Mouse (Mus musculus) midbrain, embryonic 10.5 days (tissue): ENCODE results near the gene Zdhhc11. TPM values are rescaled to one million over a fixed set of nuclear protein-coding genes. Genes with fewer than 3 reads are reported as not detected.
"Not testable (repeated sequence)": the region's sequence is repeated elsewhere in the genome, so short reads cannot be mapped to it uniquely, and the experiment has no call there.

Source experiments
- DNase-seq: peaks from one replicate; pipeline ENCODE4 v3.0.0-alpha.2; 2017; ENCODE audit warnings: low spot score
- H3K27ac ChIP-seq: fragments of 300-500 bp; sonication (generic); replicated peaks from 2 replicates; pipeline ENCODE4 v1.5.1; 2016; ENCODE audit warnings: mild to moderate bottlenecking
- H3K27me3 ChIP-seq: fragments of 300-500 bp; sonication (generic); 2 replicates; pipeline ENCODE4 v1.6.1; 2016; ENCODE audit warnings: low read depth, mild to moderate bottlenecking; ENCODE audit not compliant: poor library complexity, severe bottlenecking
- H3K36me3 ChIP-seq: fragments of 300-500 bp; sonication (generic); 2 replicates; pipeline ENCODE4 v1.6.1; 2016; ENCODE audit warnings: mild to moderate bottlenecking, moderate library complexity
- H3K4me1 ChIP-seq: fragments of 300-500 bp; sonication (generic); 2 replicates; pipeline ENCODE4 v1.6.1; 2016
- H3K4me3 ChIP-seq: fragments of 300-500 bp; sonication (generic); 2 replicates; pipeline ENCODE4 v1.5.1; 2016; ENCODE audit warnings: mild to moderate bottlenecking, moderate library complexity
- H3K9me3 ChIP-seq: fragments of 300-500 bp; sonication (generic); replicated peaks from 2 replicates; pipeline ENCODE4 v1.6.1; 2016; ENCODE audit warnings: mild to moderate bottlenecking
- WGBS: fragments of 180-500 bp; shearing (Covaris S2); methylation state at CpG from one replicate; pipeline ENCODE4 v1.1.7; 2016; 5-methylcytosine and 5-hydroxymethylcytosine counted together
- polyA plus RNA-seq: library from polyadenylated mRNA; unstranded; fragments of >200 nt; fragmentation: Nextera tagmentation; extraction: Ambion mirVana; gene quantifications from 2 replicates; pipeline ENCODE4 v1.2.1, GENCODE M21; 2016

Zdhhc11 gene
- polyA plus RNA-seq, 1 experiment from 2014 or later, result not detected

- H3K4me3 ChIP-seq, result no peak overlapping the region
- H3K36me3 ChIP-seq, result no peaks in the 10 kb centered on the region
- WGBS, result 49% methylated on average over 12 of the region's 12 CpGs
- no peaks in the 10 kb centered on the region for H3K9me3 ChIP-seq
- no peaks in the 10 kb centered on the region for H3K27me3 ChIP-seq
- H3K4me1 ChIP-seq, result no peaks in the 10 kb centered on the region
- no peak overlapping the region for H3K27ac ChIP-seq
- peak; percentile 59 for DNase-seq
Measured at GRCm38 (mm10) chr13:73970545-73971448, 7.1 kb downstream of the Zdhhc11 start.

DNA sequence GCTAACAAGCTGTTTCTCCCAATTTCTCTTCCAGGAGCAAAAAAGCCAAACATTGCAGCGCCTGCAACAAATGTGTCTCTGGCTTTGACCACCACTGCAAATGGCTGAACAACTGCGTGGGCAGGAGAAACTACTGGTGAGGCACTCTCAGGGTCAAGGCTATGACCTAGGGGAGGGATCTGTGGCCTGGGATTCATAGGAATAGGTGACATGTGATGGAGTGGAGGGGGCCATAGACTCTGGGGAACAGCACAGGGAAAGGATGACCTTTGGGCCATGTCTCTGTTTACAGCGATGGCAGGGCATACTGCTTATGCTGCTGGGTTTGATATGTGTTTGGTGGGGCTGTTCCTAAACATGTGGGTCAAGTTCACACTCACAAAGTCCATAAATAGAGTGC is 10.9 kb downstream of the Zdhhc11 start:
- WGBS, result 92% methylated on average over 3 of the region's 3 CpGs
- no peaks in the 10 kb centered on the region for H3K4me1 ChIP-seq
- H3K36me3 ChIP-seq, result no peaks in the 10 kb centered on the region
- H3K27ac ChIP-seq, result no peak overlapping the region
- H3K27me3 ChIP-seq, result no peaks in the 10 kb centered on the region
- no peaks in the 10 kb centered on the region for H3K9me3 ChIP-seq
- H3K4me3 ChIP-seq, result no peak overlapping the region
- DNase-seq, result no peak

- no peak overlapping the region for H3K4me3 ChIP-seq
- no peak overlapping the region for H3K27ac ChIP-seq
- H3K27me3 ChIP-seq, result no peaks in the 10 kb centered on the region
- H3K4me1 ChIP-seq, result no peaks in the 10 kb centered on the region
- H3K9me3 ChIP-seq, result no peaks in the 10 kb centered on the region
- H3K36me3 ChIP-seq, result no peaks in the 10 kb centered on the region
- 86% methylated on average over 5 of the region's 5 CpGs for WGBS
- DNase-seq, result no peak
Measured at GRCm38 (mm10) chr13:73976935-73977334, 13.3 kb downstream of the Zdhhc11 start.

GRCm38 (mm10) chr13:73990325-73990724 is 26.7 kb downstream of the Zdhhc11 start:
- DNase-seq, result no peak
- H3K27me3 ChIP-seq, result no peaks in the 10 kb centered on the region
- no peaks in the 10 kb centered on the region for H3K36me3 ChIP-seq
- no peak overlapping the region for H3K27ac ChIP-seq
- H3K4me1 ChIP-seq, result no peaks in the 10 kb centered on the region
- 81% methylated on average over 5 of the region's 5 CpGs for WGBS
- H3K4me3 ChIP-seq, result no peak overlapping the region
- H3K9me3 ChIP-seq, result no peaks in the 10 kb centered on the region

DNA sequence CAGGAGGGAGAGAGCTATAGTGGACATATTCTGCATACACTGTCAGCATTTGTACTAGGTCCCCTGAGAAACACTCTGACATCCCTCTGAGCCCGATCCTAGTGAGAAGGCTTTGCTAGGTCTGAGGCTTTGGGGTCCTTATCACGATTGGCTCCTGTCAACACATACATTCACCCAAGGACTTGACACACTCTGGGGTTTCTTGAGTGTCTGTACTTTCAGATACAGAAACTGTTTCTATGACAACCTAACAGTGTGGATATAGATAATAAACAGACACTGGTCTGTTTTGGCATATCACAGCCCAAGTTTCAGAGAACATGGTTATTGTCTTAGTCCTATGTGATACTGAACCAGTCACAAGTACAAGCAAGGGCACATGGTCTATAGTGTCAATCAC is 27.1 kb downstream of the Zdhhc11 start:
- Histone ChIP-seq H3K27ac (no peak overlapping the region), H3K4me3 (no peak overlapping the region), H3K4me1 (no peaks in the 10 kb centered on the region), H3K9me3 (no peaks in the 10 kb centered on the region), H3K36me3 (no peaks in the 10 kb centered on the region), H3K27me3 (no peaks in the 10 kb centered on the region)
- DNase-seq, result no peak
- WGBS, result 87% methylated on average over 2 of the region's 2 CpGs

DNA sequence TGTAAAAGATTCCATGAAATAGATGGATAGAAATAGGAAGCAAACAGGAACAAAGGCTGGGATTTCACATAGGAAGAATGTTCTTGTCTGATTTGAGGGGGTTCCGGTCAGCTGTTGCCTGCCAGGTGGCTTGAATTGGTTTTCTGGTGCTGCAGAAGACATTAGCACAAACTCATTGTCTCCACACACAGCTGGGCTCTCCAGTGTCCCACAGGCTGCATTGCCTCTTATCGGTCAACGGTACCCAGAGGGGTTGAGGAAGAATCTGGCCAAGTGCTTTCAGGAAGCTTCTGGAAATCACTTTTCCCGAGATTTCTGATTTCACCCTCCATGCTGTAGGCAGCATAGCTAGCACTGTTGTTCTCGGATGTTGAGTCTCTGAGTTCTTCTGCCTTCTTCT is 27.6 kb downstream of the Zdhhc11 start:
- WGBS, result 85% methylated on average over 5 of the region's 5 CpGs
- no peaks in the 10 kb centered on the region for H3K4me1 ChIP-seq
- H3K27me3 ChIP-seq, result no peaks in the 10 kb centered on the region
- no peaks in the 10 kb centered on the region for H3K9me3 ChIP-seq
- no peaks in the 10 kb centered on the region for H3K36me3 ChIP-seq
- DNase-seq, result no peak
- H3K4me3 ChIP-seq, result no peak overlapping the region
- no peak overlapping the region for H3K27ac ChIP-seq

DNA sequence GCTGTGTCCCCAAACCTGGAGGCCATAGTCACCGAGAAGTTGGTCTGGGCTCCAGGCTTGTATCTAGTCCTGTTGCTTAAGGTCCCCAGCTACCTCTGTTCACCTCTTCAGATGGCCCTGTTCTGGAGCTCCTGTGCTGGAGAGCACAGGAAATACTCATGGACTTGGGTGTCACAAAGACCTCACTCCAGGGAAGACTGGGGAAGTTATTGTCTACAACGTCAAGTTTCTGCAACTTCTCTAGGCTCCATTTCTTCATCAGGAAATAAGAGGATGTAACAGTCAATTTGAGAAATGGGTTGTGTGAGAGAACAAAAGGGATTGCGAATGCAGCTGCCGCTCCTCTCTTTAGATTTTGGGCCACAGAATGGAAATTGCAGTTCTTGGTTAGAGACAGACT is 32.8 kb downstream of the Zdhhc11 start:
- Histone ChIP-seq H3K27ac (no peak overlapping the region), H3K27me3 (no peaks in the 10 kb centered on the region), H3K4me3 (no peak overlapping the region), H3K36me3 (no peaks in the 10 kb centered on the region), H3K4me1 (no peaks in the 10 kb centered on the region), H3K9me3 (no peaks in the 10 kb centered on the region)
- no peak for DNase-seq
- 89% methylated on average over 4 of the region's 4 CpGs for WGBS

DNA sequence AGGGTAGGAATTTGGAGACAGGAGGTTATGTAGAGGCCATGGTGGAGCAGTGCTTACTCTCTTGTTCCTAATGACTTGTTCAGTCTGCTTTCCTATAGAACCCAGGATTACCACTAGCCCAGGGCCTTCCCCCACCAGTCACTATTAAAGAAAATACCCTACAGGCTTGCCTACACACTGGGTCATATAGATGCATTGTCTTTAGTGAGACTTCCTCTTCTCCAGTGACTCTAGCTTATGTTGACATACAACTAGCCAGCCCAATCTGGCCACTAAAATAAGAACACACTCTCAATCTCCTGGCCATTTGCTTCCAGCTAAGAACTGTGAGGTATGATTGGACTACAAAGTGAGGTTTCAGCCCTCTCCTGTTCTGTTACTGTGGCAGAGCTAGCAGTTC is 36.9 kb downstream of the Zdhhc11 start:
- H3K4me3 ChIP-seq, result no peak overlapping the region
- H3K9me3 ChIP-seq, result no peaks in the 10 kb centered on the region
- H3K4me1 ChIP-seq, result no peaks in the 10 kb centered on the region
- no peak for DNase-seq
- H3K27ac ChIP-seq, result no peak overlapping the region
- no peaks in the 10 kb centered on the region for H3K36me3 ChIP-seq
- no peaks in the 10 kb centered on the region for H3K27me3 ChIP-seq

GRCm38 (mm10) chr13:74000961-74001360 is 37.3 kb downstream of the Zdhhc11 start:
- Histone ChIP-seq H3K27ac (no peak overlapping the region), H3K9me3 (no peaks in the 10 kb centered on the region), H3K4me1 (no peaks in the 10 kb centered on the region), H3K36me3 (no peaks in the 10 kb centered on the region), H3K27me3 (no peaks in the 10 kb centered on the region), H3K4me3 (no peak overlapping the region)
- WGBS, result 85% methylated on average over 6 of the region's 6 CpGs
- DNase-seq, result no peak

DNA sequence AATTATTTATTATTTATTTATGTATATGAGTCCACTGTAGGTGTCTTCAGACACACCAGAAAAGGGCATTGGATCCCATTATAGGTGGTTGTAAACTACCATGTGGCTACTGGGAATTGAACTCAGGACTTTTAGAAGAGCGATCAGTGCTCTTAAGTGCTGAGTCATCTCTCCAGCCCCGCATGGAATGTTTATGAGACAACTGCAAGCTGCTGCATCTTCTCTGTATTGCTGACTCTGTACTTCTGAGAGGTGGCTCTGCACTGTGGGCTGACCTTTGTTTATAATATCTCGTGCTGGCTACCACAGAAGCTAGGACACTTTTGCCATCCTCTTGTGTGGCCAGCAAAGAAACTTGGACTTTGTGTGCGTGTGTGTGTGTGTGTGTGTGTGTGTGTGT is 37.8 kb downstream of the Zdhhc11 start:
- H3K9me3 ChIP-seq, result no peaks in the 10 kb centered on the region
- H3K4me3 ChIP-seq, result no peak overlapping the region
- 85% methylated on average over 4 of the region's 4 CpGs for WGBS
- H3K36me3 ChIP-seq, result no peaks in the 10 kb centered on the region
- H3K27ac ChIP-seq, result no peak overlapping the region
- no peaks in the 10 kb centered on the region for H3K4me1 ChIP-seq
- no peaks in the 10 kb centered on the region for H3K27me3 ChIP-seq
- no peak for DNase-seq

- WGBS, result 89% methylated on average over 4 of the region's 4 CpGs
- not testable (repeated sequence) for DNase-seq
Measured at GRCm38 (mm10) chr13:74006881-74007280, 43.2 kb downstream of the Zdhhc11 start.

DNA sequence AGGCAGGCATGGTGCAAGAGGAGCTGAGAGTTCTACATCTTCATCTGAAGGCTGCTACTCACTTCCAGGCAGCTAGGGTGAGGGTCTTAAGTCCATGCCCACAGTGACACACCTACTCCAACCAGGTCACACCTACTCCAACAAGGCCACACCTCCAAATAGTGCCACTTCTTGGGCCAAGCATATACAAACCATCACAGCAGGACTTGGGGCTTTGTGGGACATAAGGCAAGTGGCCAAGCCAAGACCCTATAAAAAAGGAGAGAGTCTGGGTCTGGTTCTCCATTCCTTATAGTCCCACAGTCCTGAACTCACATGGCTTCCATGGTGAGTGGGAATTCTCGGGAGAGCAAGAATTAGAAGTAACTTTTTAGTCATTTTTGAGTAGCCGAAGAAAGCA is 44.6 kb downstream of the Zdhhc11 start:
- H3K27ac ChIP-seq, DNase-seq, H3K36me3 ChIP-seq, H3K4me3 ChIP-seq, H3K9me3 ChIP-seq: not testable (repeated sequence)
- Histone ChIP-seq H3K4me1 (peaks cover 23% of the 10 kb centered on the region), H3K27me3 (peaks cover 51% of the 10 kb centered on the region)
- 87% methylated on average over 2 of the region's 2 CpGs for WGBS

More at GRCm38 (mm10) chr13:74006881-74007280, 43.2 kb downstream of the Zdhhc11 start:
- H3K36me3 ChIP-seq, H3K9me3 ChIP-seq, H3K27ac ChIP-seq, H3K4me3 ChIP-seq: not testable (repeated sequence)
- H3K4me1 ChIP-seq, result peaks cover 23% of the 10 kb centered on the region
- peaks cover 49% of the 10 kb centered on the region for H3K27me3 ChIP-seq

DNA sequence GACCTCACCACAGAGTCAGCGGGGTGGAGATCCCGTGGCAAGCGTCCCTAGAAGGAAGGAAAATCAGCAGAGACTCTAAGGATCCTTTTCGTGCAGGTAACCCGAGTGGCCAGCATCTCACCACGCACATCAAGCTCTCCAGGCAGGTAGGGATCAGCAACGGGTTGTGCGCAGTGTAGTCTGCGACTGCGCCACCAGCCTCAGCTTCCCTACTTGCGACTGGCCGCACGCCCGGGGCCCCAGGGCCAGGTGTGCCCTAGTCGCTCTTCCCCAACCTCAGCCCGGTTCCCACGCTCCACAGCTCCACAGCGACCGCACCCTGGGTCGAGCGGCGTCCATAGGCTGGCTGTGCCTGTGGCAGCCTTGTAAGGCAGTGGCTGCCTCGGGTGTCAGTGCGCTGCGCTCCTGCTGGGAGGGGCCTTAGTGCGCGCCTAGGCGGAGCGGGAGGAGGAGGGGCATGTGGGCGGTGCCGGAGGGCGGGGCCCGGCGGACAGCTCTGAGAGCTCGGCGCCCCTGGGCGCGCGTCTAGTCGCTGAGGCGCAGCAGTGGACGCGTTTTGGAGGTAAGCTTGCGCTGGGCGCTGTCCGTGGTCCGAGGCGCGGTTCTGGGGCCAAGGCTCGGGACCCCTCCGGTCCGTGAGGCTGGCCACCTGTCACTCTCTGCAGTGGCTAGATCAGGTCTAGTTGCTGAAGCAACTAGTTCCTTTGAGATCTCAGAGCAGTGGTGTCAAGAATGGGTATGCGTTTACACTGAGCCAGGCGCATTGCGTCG is 45.5 kb downstream of the Zdhhc11 start, which contains the start of gene Tppp:
Gene Tppp, plus strand, starts transcription at position 460 of the 771 bp plus-strand sequence.
- H3K27me3 ChIP-seq, result peaks cover 51% of the 10 kb centered on the region
- under 1% methylated on average over 56 of the region's 56 CpGs for WGBS
- peaks cover 23% of the 10 kb centered on the region for H3K4me1 ChIP-seq
- DNase-seq, result peak; percentile 83
- no peaks in the 10 kb centered on the region for H3K9me3 ChIP-seq
- peak within 1 kb of the TSS; percentile 70 for H3K27ac ChIP-seq
- H3K36me3 ChIP-seq, result no peaks in the 10 kb centered on the region
- peak within 1 kb of the TSS; percentile 68 for H3K4me3 ChIP-seq
